Mouse (Mus musculus): ENCODE measurements around the gene Usp1.

The Usp1 gene

GRCm38 (mm10) chr4:98984701-98985100 lies 61.1 kb downstream of the Usp1 start:
- no peak for DNase-seq (ENCODE audit: low spot score)
